Mouse (Mus musculus) left cerebral cortex, adult 2 months (tissue): ENCODE data around the gene Xylb. TPM values are rescaled to one million over a fixed set of nuclear protein-coding genes. Genes with fewer than 3 reads are reported as not detected.
A peak's percentile ranks its signal among the peaks of the same experiment; 100 is the strongest.

Source experiments
- DNase-seq, 2 experiments: peaks; one replicate each; pipeline ENCODE4 v3.0.0; 2021 to 2022; ENCODE audit warnings: low spot score in 2 of 2, mixed read lengths in 1 of 2; ENCODE audit errors: extremely low spot score in 1 of 2
- H3K27ac ChIP-seq: fragments of 200-600 bp; 2 replicates; pipeline ENCODE4 v1.8.1; 2022
- H3K4me3 ChIP-seq: fragments of 200-600 bp; 2 replicates; pipeline ENCODE4 v1.8.1; 2022
- CTCF ChIP-seq: fragments of 200-600 bp; IDR thresholded peaks from 2 replicates; pipeline ENCODE4 v1.8.1; 2022; ENCODE audit warnings: antibody characterized with exemption, mild to moderate bottlenecking, moderate library complexity
- intact Hi-C: fragments of 180-260 bp; cut with DNase I; formaldehyde crosslinking; loops from one replicate; pipeline ENCODE4 v1.15.1; 2025
- total RNA-seq, 2 experiments: library from RNA; stranded (reverse); gene quantifications; 2 replicates each; pipeline ENCODE4 v1.2.3; 2021

Gene Xylb
- total RNA-seq, 2 experiments from 2014 or later: 4.9 to 5.5 TPM

DNA sequence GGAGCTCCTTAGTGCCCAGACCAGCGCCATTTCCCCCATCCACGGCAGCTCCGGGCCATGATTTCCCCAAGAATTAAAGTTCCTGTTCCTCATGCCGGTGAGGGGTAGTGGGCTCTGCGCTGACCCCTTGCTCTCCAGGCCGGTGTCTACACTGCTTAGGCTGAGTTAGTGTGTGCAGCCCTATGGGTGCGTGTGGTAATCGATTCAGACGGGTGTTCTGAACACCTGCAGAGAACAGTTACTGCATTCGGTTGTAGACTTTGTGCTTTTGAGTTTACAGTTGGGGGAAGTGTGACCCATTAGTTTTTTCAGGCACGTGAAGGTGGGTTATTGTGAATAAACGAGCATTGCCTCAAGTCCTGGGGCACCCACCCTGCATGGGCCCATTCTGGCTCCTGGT lies 80.9 kb downstream of the Xylb start:
- intact Hi-C loops: loop anchor here (10.0 kb wide), 1 partner anchor 163 kb away; no protein-coding TSS in a partner anchor
- Histone ChIP-seq H3K4me3 (no peak overlapping the region), H3K27ac (no peak overlapping the region; the same call in 1 of the 2 replicates)
- TF ChIP-seq CTCF: no peak
- DNase-seq: no peak

DNA sequence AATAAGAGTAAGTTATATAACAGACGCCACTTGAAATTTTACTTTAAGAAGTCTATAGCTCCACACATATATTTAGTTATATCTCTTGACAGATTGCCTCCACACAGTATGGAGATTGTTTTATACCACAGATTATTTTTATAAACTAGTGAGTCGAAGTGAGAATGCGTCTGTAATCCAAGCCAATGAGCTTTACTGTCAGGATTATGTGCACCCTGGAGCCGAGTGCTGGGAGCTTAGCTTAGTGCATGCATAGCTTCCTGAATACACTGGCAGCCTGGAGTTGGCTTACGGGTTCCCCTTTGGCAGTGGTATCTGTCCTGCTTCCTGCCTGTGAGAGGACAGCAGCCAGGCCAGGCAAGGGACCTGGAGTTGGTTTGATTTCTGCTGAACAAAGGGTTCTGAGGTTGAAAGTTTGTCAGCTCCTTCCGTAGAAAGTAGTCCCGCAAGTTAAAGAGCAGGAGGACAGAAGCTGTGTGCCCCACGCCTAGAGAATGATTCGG lies 81.4 kb downstream of the Xylb start:
- Histone ChIP-seq H3K27ac (peak overlapping the region; percentile 48; the same call in 1 of the 2 replicates), H3K4me3 (no peak overlapping the region)
- DNase-seq: no peak
- intact Hi-C loops: loop anchor here (10.0 kb wide), 1 partner anchor 164 kb away; no protein-coding TSS in a partner anchor
- TF ChIP-seq CTCF: no peak

Other genes starting within 250 kb of the Xylb start
- gene Acaa1b, start 200.3 kb upstream of the Xylb start, total RNA-seq: 1 to 10 TPM; 1.8 TPM
- not detected for gene Gm47289, start 198.2 kb upstream of the Xylb start, total RNA-seq
- under 1 TPM in 1 of 2 experiments, not detected in 1; 0.23 TPM for gene Slc22a13, start 148.3 kb upstream of the Xylb start, total RNA-seq
- gene Oxsr1, start 35.0 kb upstream of the Xylb start, total RNA-seq: 10 to 100 TPM; 31.1 to 33.9 TPM
- gene Acaa1a, start 17.7 kb upstream of the Xylb start, total RNA-seq: 10 to 100 TPM; 69.9 to 73.6 TPM
- gene Myd88, start 16.0 kb upstream of the Xylb start, total RNA-seq: 1 to 10 TPM; 4.6 to 5.5 TPM
- not detected for gene Slc22a14, start 8.2 kb downstream of the Xylb start, total RNA-seq
- 10 to 100 TPM; 16.9 to 19.1 TPM for gene Acvr2b, start 44.7 kb downstream of the Xylb start, total RNA-seq
- gene Exog, start 87.6 kb downstream of the Xylb start, total RNA-seq: 10 to 100 TPM; 22.3 to 22.9 TPM
- gene Scn5a, start 221.6 kb downstream of the Xylb start, total RNA-seq: 1 to 10 TPM; 3.9 to 5.0 TPM